Mouse (Mus musculus) right cerebral cortex, postnatal 4 days (tissue): ENCODE results near the gene Cfap161.

Experiments used
- DNase-seq: peaks from one replicate; pipeline ENCODE4 v3.0.0-alpha.2; 2022

Cfap161 gene

DNA sequence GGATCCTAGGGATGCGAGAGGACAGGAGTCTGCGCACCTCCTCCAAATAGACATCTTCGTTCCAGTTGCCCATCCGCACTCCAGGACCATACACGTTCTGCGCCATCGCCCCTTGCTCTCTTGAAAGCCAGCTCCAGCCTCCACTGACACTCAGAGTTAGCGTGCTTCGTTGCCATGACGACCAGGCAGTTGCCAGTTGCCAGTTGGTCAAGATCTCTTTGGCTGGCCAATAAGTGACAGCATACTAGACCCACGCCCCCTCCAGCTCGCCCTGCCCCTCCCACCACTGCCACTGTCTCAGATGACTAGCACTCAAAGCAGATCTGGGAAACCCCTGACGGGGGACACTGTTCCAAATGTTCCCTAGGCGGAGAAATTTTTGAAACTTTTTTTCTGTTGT, at the start of gene Cfap161:
Gene Cfap161, minus strand, starts transcription at position 176 of the 400 bp plus-strand sequence.
- peak; percentile 68 for DNase-seq

DNA sequence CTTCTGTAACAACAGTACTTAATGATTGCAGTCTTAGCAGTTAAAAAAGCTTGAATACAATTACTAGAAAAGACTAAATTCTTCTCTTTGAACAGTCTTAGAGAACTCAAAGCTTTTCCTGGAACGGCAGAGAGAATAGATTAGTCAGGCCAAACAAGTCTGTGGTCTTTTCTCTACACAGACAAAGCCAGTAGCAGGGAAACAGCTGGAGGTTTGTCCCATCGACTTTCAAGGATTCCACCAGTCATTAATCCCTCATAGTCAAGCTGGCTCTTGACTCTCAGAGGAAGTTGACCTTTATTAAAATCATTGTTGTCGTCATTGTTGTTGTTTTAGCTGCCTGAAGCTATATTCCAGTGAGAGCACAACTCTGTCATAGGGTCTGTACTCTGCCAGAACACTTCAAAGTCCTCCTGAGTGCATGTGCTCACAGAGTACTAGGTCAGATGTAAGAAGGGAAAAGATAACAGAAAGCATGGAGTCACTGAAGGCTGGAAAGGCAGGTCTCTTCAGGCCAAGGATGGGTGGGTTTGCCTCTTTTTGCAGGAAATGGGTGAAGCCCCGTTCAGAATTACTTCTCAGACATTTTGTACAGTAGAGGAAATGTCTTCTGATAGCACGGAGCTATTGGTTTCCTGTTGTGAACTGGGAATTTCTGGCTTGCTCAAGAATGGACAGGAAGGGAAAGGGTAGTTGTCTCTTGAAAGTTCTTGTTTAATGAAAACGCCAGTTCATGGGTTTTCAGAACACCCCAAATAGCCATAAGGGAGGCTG, 48.0 kb upstream of the Cfap161 start:
- no peak for DNase-seq

DNA sequence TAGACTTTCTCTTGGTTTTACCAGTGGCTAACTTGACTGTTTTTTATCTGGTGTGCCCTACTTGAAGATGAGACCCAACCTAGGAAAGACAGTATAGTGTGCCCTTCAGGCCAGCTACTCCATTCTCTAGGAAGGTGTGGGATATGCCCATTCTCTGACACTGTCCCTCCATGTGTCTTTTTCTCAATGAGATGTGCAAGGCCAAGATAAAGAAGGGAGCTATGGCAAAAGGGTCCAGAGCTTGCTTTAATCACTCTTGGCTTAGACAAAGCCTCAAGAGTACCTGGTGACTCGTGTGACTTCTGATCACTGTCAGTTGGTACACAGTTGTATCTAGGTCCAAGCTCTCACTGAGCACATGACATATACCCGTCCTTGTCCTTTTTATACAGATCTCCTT, 45.4 kb upstream of the Cfap161 start:
- DNase-seq = no peak

- no peak for DNase-seq
These were observed 44.0 kb upstream of the Cfap161 start for GRCm38 (mm10) chr7:83838525-83839224.

DNA sequence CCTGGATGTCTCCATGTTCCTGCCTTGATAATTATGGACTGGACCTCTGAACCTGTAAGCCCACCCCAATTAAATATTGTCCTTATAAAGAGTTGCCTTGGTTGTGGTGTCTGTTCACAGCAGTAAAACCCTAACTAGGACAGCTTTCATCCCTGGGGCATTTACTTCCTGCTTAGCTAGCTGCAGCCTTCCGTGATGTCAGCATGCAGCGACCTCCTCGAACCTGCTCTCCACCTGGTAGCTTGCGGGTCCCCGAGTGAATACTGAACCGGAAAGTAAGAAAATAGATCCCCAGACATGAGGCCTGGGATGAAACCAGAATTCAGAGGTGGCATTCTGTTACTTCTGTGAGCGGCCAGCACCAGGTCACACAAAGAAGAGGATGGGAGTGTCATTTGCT, 34.7 kb upstream of the Cfap161 start:
- no peak for DNase-seq

- no peak for DNase-seq
These were observed 32.9 kb upstream of the Cfap161 start for GRCm38 (mm10) chr7:83827402-83828076.

DNA sequence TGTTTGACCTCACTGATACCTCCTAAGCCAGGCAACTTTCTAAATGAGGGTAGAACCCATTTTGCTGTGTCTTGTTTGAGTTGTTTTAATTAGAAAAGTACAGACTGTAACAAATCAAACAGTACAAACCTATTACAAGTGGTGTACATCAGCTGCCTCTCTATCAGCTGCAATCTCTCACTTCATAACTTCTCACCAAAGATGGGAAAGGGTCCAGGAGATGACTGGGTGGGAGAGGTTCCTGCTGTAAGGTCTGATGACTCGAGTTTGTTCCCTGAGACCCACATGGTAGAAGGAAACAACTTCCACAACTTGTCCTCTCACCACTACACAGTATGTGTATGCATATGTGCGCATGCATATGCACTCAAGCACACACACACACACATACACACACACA, 32.1 kb upstream of the Cfap161 start:
- DNase-seq = no peak

DNA sequence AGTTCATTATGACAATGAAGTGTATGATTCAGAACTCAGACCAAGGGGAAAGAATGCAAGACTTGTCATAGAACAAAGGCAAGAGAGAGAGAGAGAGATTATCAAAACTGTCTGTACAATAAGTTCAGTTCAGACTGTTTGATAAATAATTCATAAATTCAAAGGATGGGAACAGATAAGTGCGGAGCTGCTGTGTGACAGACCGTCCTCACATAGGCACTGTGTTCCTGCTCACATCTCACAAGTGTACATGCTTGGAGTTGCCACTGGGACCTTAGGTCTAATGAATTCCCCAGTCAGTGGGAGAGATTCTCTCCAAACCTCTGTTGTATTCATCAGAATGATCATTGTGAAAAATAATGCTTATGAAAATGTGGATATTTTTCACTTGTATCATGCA, 27.3 kb upstream of the Cfap161 start:
- no peak for DNase-seq

GRCm38 (mm10) chr7:83816886-83817285, 22.2 kb upstream of the Cfap161 start:
- no peak for DNase-seq

- DNase-seq = no peak
These were observed 21.0 kb upstream of the Cfap161 start for GRCm38 (mm10) chr7:83815646-83816045.

DNA sequence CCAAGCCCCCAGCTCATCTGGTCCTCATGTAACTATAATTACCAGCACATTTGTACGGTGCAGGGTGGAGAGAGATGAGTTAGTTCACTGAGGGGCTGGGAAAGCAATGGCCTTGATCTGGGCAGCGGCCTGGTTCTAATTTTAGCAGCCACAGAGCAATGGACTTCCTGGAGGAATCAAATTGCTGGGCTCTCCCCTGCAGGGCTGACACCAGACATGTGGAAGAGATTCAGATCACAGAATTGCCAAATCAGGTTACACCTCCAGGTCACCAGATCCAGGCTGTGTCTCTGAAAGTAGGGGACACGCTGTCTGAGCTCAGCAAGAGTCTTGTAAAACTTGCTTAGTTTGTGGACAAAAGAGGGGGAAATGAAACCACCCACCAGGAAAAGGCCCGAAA, 19.3 kb upstream of the Cfap161 start:
- no peak for DNase-seq

- no peak for DNase-seq
These were observed 18.8 kb upstream of the Cfap161 start for GRCm38 (mm10) chr7:83813465-83813864.

- DNase-seq = no peak
These were observed 18.3 kb upstream of the Cfap161 start for GRCm38 (mm10) chr7:83813016-83813415.

DNA sequence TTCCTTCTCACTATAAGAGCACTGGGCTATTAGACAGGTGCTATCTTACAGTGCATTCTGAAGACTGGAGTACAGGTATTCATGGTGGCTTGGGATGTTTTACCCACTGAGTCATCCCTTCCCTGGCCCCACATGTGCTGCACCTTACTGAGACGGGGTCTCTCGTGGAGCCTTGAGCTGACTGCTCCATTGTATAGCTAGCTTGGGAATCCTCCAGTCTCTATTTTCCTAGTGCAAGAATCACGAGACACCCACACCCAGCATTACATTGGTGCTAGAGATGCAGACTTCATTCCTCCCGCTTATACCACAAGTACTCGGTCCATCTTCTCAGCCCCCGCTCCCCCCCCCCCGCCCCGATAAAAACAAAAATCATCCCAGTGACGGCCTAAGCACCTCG, 17.9 kb upstream of the Cfap161 start:
- no peak for DNase-seq

GRCm38 (mm10) chr7:83811916-83812315, 17.2 kb upstream of the Cfap161 start:
- no peak for DNase-seq

GRCm38 (mm10) chr7:83811461-83811860, 16.8 kb upstream of the Cfap161 start:
- DNase-seq = no peak

DNA sequence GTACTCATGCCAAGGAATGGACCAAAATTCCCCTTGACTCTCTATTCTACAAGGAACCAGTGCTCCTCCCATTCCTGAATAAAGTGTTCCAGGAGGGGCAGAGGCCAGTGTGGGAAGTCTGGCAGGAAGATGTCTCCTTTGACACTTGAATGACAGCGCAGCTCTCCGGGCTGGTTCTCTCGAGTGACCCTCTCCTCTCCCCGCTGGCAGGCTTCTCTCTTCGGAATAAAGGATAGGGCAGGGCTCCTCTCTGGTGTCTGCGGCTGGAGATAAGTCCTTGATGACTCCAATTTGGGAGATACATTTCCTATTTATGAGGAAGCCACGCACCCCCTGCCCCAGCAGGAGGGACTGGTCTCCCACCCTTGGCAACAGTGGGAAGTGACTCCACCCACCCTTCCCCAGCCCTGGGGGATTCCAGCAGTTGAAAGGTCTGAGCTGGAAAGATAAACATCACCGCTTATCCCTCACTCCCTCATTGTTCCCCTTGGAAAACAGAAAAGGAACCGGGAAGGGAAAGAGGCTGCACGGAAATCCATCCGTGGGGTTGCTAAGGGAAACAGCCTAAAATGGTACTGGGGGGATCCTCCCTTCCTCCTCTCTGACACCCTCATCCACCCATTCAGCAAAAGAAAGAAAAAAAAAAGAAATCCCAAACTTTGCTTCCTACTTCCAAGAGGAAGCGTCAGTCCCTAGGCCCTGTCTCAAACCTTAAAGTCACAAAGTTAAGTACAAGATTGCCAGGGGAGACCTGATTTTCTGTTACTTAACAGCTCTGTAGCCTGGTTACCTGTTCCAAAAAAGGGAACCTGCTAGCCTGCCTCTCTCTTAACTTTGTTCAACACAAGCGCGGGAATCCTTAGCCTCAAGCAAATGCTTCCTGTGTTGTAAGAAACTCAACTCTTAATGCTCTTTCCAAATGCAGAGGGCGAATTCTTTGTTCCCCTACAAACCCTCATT, 15.7 kb upstream of the Cfap161 start:
- peak; percentile 5 for DNase-seq

GRCm38 (mm10) chr7:83809715-83810114, 15.0 kb upstream of the Cfap161 start:
- no peak for DNase-seq

- peak; percentile 7 for DNase-seq
These were observed 14.4 kb upstream of the Cfap161 start for GRCm38 (mm10) chr7:83809060-83809459.

GRCm38 (mm10) chr7:83806934-83807333, 12.3 kb upstream of the Cfap161 start:
- no peak for DNase-seq

GRCm38 (mm10) chr7:83803777-83804176, 9.1 kb upstream of the Cfap161 start:
- DNase-seq = no peak

GRCm38 (mm10) chr7:83802509-83802908, 7.8 kb upstream of the Cfap161 start:
- DNase-seq = peak; percentile 8

- no peak for DNase-seq
These were observed 7.3 kb upstream of the Cfap161 start for GRCm38 (mm10) chr7:83802007-83802406.
